Mouse (Mus musculus) G1E (cell line): ENCODE data around the gene Apex2. TPM values are rescaled to one million over a fixed set of nuclear protein-coding genes. Genes with fewer than 3 reads are reported as not detected.

Source experiments
- ATAC-seq: 2 replicates; pipeline ENCODE4 v1.8.0; 2016; ENCODE audit warnings: mild to moderate bottlenecking; ENCODE audit not compliant: insufficient number of reproducible peaks, poor library complexity, low FRiP score, severe bottlenecking; ENCODE audit errors: extremely low read depth
- DNase-seq: peaks from one replicate; pipeline ENCODE4 v3.0.0; 2012; ENCODE audit warnings: low spot score
- H3K27me3 ChIP-seq: 2 replicates; pipeline ENCODE4 v1.6.1; 2012; ENCODE audit warnings: mild to moderate bottlenecking, low read length, inconsistent platforms; ENCODE audit not compliant: insufficient read depth
- H3K36me3 ChIP-seq: replicated peaks from 2 replicates; pipeline ENCODE3; 2012; ENCODE audit warnings: mild to moderate bottlenecking, inconsistent platforms
- H3K4me1 ChIP-seq: 2 replicates; pipeline ENCODE4 v1.6.1; 2012; ENCODE audit warnings: low read depth, low read length, inconsistent platforms, mixed read lengths; ENCODE audit not compliant: insufficient read depth
- H3K4me3 ChIP-seq: 2 replicates; pipeline ENCODE4 v1.5.1; 2012; ENCODE audit warnings: low read depth, mild to moderate bottlenecking, inconsistent platforms, low read length, moderate library complexity, mixed read lengths
- H3K9me3 ChIP-seq: replicated peaks from 2 replicates; pipeline ENCODE4 v1.6.1; 2012; ENCODE audit warnings: inconsistent platforms
- CTCF ChIP-seq: IDR thresholded peaks from 2 replicates; pipeline ENCODE4 v1.5.1; 2012; ENCODE audit warnings: low read depth, low read length, inconsistent platforms, mixed read lengths
- GATA1 ChIP-seq: IDR thresholded peaks from 2 replicates; pipeline ENCODE4 v1.6.1; 2012; ENCODE audit warnings: borderline replicate concordance, low read length, inconsistent platforms, mixed read lengths
- GATA2 ChIP-seq: IDR thresholded peaks from 2 replicates; pipeline ENCODE4 v1.6.1; 2012; ENCODE audit warnings: low read depth, low read length, inconsistent platforms, borderline replicate concordance
- POLR2AphosphoS5 ChIP-seq: IDR thresholded peaks from 2 replicates; pipeline ENCODE4 v1.6.1; 2012; ENCODE audit warnings: low read depth, low read length, inconsistent platforms; ENCODE audit not compliant: insufficient replicate concordance
- TAL1 ChIP-seq: conservative IDR thresholded peaks from 2 replicates; pipeline ENCODE4 v1.6.1; 2012; ENCODE audit warnings: low read depth, low read length, inconsistent platforms, mixed read lengths
- polyA plus RNA-seq: library from polyadenylated mRNA; stranded (reverse); fragments of >175 nt; gene quantifications from 2 replicates; pipeline ENCODE4 v1.2.3, GENCODE M21; 2012
- total RNA-seq, 2 experiments: library from RNA; stranded (forward) in 1 of 2; stranded (reverse) in 1 of 2; fragments of 200-1000 nt in 1 of 2; fragments of >200 nt in 1 of 2; fragmentation: Nextera tagmentation in 1 of 2; gene quantifications; 2 replicates each; pipeline ENCODE4 v1.2.3; 2014 to 2017

Apex2 gene
- total and polyA plus RNA-seq, 3 experiments = 1.3 to 22.8 (median 7.7) TPM

- H3K4me1 ChIP-seq = peaks cover 18% of the 10 kb centered on the region; the same call in 1 of the 2 replicates
- H3K27me3 ChIP-seq = no peaks in the 10 kb centered on the region
- peaks cover 20% of the 10 kb centered on the region for H3K36me3 ChIP-seq
- no peaks in the 10 kb centered on the region for H3K9me3 ChIP-seq
- H3K4me3 ChIP-seq = peak within 1 kb of the TSS; percentile 74
- ATAC-seq (peak; percentile 96), DNase-seq (peak; percentile 59)
- TF ChIP-seq TAL1 (no peak), GATA2 (no peak), GATA1 (no peak), POLR2AphosphoS5 (no peak), CTCF (no peak)
Observed at GRCm38 (mm10) chrX:150588023-150588764, 1.5 kb downstream of the Apex2 start, which contains the start of gene Pfkfb1. TSS of gene Pfkfb1 (plus strand) at chrX:150588229.

- DNase-seq = no peak
- Histone ChIP-seq H3K9me3 (no peaks in the 10 kb centered on the region), H3K36me3 (peaks cover 37% of the 10 kb centered on the region), H3K4me1 (peaks cover 18% of the 10 kb centered on the region; the same call in 1 of the 2 replicates), H3K27me3 (no peaks in the 10 kb centered on the region), H3K4me3 (no peak overlapping the region)
- no peak for ATAC-seq
- TF ChIP-seq CTCF (no peak), TAL1 (no peak), POLR2AphosphoS5 (no peak), GATA1 (no peak), GATA2 (no peak)
Observed at GRCm38 (mm10) chrX:150585116-150585515, 4.6 kb downstream of the Apex2 start.

- Histone ChIP-seq H3K9me3 (no peaks in the 10 kb centered on the region), H3K4me3 (no peak overlapping the region), H3K4me1 (0 out of 2 replicates have a peak, but pooled peaks cover 7% of the 10 kb centered on the region), H3K36me3 (peaks cover 39% of the 10 kb centered on the region), H3K27me3 (no peaks in the 10 kb centered on the region)
- ATAC-seq = no peak
- no peak for TF ChIP-seq POLR2AphosphoS5
- no peak for TF ChIP-seq TAL1
- TF ChIP-seq GATA1 = no peak
- TF ChIP-seq CTCF = no peak
- TF ChIP-seq GATA2 = no peak
- DNase-seq = no peak
Observed at GRCm38 (mm10) chrX:150581921-150582320, 7.7 kb downstream of the Apex2 start.

- Histone ChIP-seq H3K4me3 (peak overlapping the region; percentile 38; the same call in 1 of the 2 replicates), H3K36me3 (peaks cover 17% of the 10 kb centered on the region), H3K27me3 (no peaks in the 10 kb centered on the region), H3K9me3 (no peaks in the 10 kb centered on the region), H3K4me1 (peaks cover 22% of the 10 kb centered on the region)
- DNase-seq = peak; percentile 17
- no peak for TF ChIP-seq GATA2
- TF ChIP-seq TAL1 = peak; percentile 79
- ATAC-seq = peak; percentile 98
Observed at GRCm38 (mm10) chrX:150564644-150565357, 24.9 kb downstream of the Apex2 start.

- Histone ChIP-seq H3K27me3 (no peaks in the 10 kb centered on the region), H3K4me1 (peaks cover 36% of the 10 kb centered on the region), H3K36me3 (peaks cover 16% of the 10 kb centered on the region), H3K9me3 (no peaks in the 10 kb centered on the region), H3K4me3 (no peak overlapping the region)
- DNase-seq (no peak), ATAC-seq (no peak)
- TF ChIP-seq GATA2 (no peak), GATA1 (no peak), CTCF (no peak), TAL1 (no peak), POLR2AphosphoS5 (no peak)
Observed at GRCm38 (mm10) chrX:150554032-150554431, 35.6 kb downstream of the Apex2 start.

GRCm38 (mm10) chrX:150551986-150552385 is 37.7 kb downstream of the Apex2 start:
- DNase-seq (no peak), ATAC-seq (no peak)
- Histone ChIP-seq H3K27me3 (no peaks in the 10 kb centered on the region), H3K9me3 (no peaks in the 10 kb centered on the region), H3K36me3 (peaks cover 11% of the 10 kb centered on the region), H3K4me3 (no peak overlapping the region), H3K4me1 (peaks cover 38% of the 10 kb centered on the region)
- TF ChIP-seq GATA1 (no peak), CTCF (no peak), POLR2AphosphoS5 (no peak), GATA2 (no peak), TAL1 (no peak)
